Mouse (Mus musculus) ES-Bruce4 (cell line): Measurements from ENCODE around the gene Olfr518. TPM values are rescaled to one million over a fixed set of nuclear protein-coding genes. Genes with fewer than 3 reads are reported as not detected.
A peak's percentile ranks its signal among the peaks of the same experiment; 100 is the strongest.

Source experiments
- H3K27ac ChIP-seq: 2 replicates; pipeline ENCODE4 v1.5.1; 2012; ENCODE audit warnings: low read length, inconsistent platforms; ENCODE audit not compliant: insufficient read depth
- H3K27me3 ChIP-seq: 2 replicates; pipeline ENCODE4 v1.6.1; 2012; ENCODE audit warnings: mild to moderate bottlenecking, low read length, inconsistent platforms; ENCODE audit not compliant: control insufficient read depth, poor library complexity, insufficient read depth, severe bottlenecking
- H3K36me3 ChIP-seq: 2 replicates; pipeline ENCODE4 v1.6.1; 2012; ENCODE audit warnings: inconsistent platforms, mild to moderate bottlenecking, low read length, moderate library complexity; ENCODE audit not compliant: control insufficient read depth, poor library complexity, insufficient read depth, severe bottlenecking
- H3K4me1 ChIP-seq: one replicate; pipeline ENCODE4 v1.8.1; 2011; ENCODE audit warnings: low read length; ENCODE audit not compliant: control insufficient read depth, insufficient read depth
- H3K4me3 ChIP-seq: 2 replicates; pipeline ENCODE4 v1.5.1; 2011; ENCODE audit warnings: low read depth, mild to moderate bottlenecking, low read length
- H3K9ac ChIP-seq: 2 replicates; pipeline ENCODE4 v1.6.1; 2012; ENCODE audit warnings: low read depth, mild to moderate bottlenecking, inconsistent platforms; ENCODE audit not compliant: poor library complexity, severe bottlenecking
- H3K9me3 ChIP-seq: replicated peaks from 2 replicates; pipeline ENCODE4 v1.6.1; 2012; ENCODE audit warnings: mild to moderate bottlenecking, low read length, inconsistent platforms; ENCODE audit not compliant: control insufficient read depth, poor library complexity, insufficient read depth, severe bottlenecking
- CTCF ChIP-seq: IDR thresholded peaks from one replicate; pipeline ENCODE4 v1.8.1; 2011; ENCODE audit warnings: low read depth, low read length
- EP300 ChIP-seq: IDR thresholded peaks from 2 replicates; pipeline ENCODE4 v1.6.1; 2011; ENCODE audit warnings: low read depth, low read length; ENCODE audit not compliant: insufficient read depth
- POLR2A ChIP-seq: IDR thresholded peaks from one replicate; pipeline ENCODE4 v1.8.1; 2011; ENCODE audit warnings: low read length; ENCODE audit not compliant: insufficient read depth
- polyA plus RNA-seq: library from polyadenylated mRNA; stranded (reverse); fragments of >200 nt; gene quantifications from 2 replicates; pipeline ENCODE4 v1.2.4, GENCODE M21; 2011; ENCODE audit warnings: low read depth; ENCODE audit not compliant: missing spikeins, insufficient read depth, insufficient read length

Gene Olfr518
- not detected in 2 replicates for polyA plus RNA-seq

DNA sequence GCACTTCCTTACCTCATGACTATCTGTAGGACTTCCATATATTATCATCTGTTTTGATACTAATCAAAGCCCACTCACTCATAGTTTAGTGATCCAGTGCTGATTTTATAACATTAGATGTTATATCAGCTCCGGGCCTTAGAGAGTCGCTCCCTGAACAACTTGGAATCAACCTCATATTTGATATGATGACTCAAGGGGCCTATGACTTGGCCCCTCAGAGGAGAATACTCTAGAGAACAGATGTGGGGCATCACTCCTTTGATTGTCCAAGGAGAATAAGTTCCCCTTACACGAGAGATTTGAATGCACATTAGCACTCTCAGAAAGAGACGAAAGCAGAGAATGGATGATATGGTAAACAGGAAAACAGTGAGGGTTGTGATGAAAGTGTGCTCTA is at the start of gene Olfr518:
TSS of gene Olfr518 (minus strand) at position 101 of the 400 bp plus-strand sequence.
- Histone ChIP-seq H3K9me3 (no peaks in the 10 kb centered on the region), H3K4me3 (no peak within 1 kb of the TSS), H3K9ac (no peak within 1 kb of the TSS), H3K36me3 (no peaks in the 10 kb centered on the region), H3K27me3 (no peaks in the 10 kb centered on the region), H3K4me1 (no peaks in the 10 kb centered on the region), H3K27ac (no peak within 1 kb of the TSS)
- TF ChIP-seq CTCF = no peak
- no peak for TF ChIP-seq POLR2A
- no peak for TF ChIP-seq EP300

DNA sequence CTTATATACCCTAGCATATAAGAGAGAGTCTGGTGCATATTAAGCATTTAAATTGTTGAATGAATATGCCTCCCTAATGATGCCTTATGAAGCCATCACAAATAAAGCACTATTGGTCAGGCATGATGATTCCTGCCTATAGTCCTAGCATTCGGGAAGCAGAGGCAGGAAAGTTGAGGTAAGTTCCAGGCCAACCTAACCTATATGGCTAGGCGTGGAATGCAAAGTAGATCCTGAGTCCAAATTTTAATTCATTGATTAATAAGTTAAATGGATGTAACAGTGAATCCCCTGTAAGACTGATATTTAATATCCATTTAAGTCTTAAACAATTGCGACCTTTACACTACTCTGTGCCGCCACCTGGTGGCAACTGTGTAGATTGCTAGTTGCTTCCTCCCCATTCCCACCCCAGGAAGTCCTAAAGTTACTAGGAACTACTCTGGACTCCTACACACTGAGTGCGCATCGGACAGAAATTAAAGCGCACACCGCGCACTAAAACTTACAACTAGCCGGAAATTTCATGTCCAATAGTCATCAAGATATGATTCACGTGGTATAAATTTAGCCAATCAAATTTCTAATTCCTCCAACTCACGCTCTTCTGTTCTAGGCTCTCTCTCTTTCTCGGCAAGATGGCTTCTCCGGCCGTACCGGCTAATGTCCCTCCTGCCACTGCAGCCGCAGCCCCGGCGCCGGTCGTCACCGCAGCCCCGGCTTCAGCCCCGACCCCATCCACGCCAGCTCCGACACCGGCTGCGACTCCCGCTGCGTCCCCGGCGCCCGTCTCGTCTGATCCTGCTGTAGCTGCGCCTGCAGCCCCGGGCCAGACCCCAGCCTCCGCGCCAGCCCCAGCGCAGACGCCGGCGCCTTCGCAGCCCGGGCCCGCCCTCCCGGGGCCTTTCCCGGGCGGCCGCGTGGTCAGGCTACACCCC is 49.3 kb upstream of the Olfr518 start, which contains the start of gene Eif3f:
TSS of gene Eif3f (plus strand) at position 624 of the 938 bp plus-strand sequence.
- no peaks in the 10 kb centered on the region for H3K9me3 ChIP-seq
- H3K27ac ChIP-seq = no peak within 1 kb of the TSS
- no peaks in the 10 kb centered on the region for H3K27me3 ChIP-seq
- no peaks in the 10 kb centered on the region for H3K4me1 ChIP-seq
- H3K36me3 ChIP-seq = peaks cover 28% of the 10 kb centered on the region
- TF ChIP-seq CTCF = peak; percentile 61
- TF ChIP-seq POLR2A = peak; percentile 13
- TF ChIP-seq EP300 = no peak
- H3K4me3 ChIP-seq = peak within 1 kb of the TSS; percentile 97
- H3K9ac ChIP-seq = peak within 1 kb of the TSS; percentile 99

DNA sequence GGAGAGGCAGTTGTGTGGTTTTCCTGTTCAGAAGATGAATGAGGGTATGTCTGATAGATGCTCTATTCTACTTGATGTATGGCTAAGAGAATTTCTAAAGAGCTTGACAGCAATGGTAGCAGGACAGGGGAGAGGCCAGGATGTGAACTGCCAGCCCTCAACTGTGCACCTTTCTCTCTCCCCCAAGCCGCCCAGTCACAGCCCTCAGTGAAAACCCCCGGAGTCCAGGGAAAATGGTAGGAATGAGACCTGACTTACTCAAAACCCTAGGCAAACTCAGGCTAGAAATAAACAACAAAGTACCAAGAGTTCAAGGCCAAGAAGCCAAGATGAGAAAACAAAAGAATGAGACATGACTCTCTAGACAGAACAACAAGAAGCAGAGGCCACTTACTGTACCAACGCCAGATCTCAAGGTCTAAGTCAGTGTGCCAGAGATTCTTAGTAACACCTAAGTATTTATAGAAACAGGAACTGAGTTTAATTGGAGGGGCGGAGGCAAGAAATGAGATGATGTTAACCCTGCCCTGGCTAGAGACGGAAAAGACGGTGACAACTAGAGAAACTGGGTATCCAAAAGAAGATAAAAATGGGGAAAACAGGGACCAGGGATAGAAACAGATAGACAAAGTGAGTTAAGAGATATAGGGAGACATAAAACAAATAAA is 45.1 kb upstream of the Olfr518 start, which contains the start of gene Nlrp10:
TSS of gene Nlrp10 (minus strand) at position 453 of the 668 bp plus-strand sequence.
- TF ChIP-seq POLR2A (no peak), EP300 (no peak), CTCF (no peak)
- Histone ChIP-seq H3K4me3 (no peak within 1 kb of the TSS), H3K9me3 (no peaks in the 10 kb centered on the region), H3K27me3 (no peaks in the 10 kb centered on the region), H3K9ac (no peak within 1 kb of the TSS), H3K27ac (no peak within 1 kb of the TSS), H3K4me1 (no peaks in the 10 kb centered on the region), H3K36me3 (no peaks in the 10 kb centered on the region)

DNA sequence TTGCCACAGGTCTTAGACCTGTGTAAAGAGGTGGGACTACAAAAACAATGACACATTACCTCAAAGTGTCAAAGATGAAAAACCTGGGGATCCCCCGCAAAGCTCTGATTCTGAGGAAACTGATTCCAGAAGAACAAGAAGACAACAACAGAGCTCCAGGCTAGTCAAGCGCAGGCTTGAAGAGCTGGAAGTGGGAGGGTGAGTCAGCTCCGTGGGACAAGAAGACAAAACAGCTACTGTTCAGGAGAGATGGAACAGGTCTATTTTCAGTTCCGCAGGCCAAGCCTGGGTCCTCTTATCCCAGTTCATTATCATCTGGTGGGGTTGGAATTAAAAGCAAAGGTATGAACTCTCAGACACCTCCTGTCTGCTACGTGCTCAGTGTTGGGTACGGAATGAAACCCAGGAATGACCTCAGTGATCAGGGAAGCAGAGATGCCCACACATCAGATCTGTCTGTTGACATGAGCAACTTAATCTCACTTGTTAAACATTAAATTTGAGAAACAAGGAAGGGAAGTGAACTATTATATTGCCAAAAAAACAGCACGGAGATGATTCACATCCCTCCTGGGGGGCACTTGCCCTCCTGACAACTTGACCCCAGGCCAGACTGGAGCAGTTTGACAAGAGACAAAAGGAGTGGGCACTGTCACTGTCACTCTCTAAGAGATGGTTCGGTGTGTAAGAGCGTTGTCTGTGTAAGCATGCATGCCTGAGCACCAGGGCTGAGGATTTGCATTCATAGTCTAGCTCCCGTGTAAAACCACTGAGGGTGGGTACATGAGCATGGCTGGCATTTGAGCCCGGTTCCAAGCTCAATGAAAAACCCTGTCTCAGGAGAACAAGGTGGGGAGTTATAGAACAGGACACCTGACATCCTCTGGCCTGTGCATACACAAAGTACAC is 43.7 kb upstream of the Olfr518 start:
- Histone ChIP-seq H3K4me3 (no peak overlapping the region), H3K9ac (no peak overlapping the region), H3K27ac (no peak overlapping the region)

DNA sequence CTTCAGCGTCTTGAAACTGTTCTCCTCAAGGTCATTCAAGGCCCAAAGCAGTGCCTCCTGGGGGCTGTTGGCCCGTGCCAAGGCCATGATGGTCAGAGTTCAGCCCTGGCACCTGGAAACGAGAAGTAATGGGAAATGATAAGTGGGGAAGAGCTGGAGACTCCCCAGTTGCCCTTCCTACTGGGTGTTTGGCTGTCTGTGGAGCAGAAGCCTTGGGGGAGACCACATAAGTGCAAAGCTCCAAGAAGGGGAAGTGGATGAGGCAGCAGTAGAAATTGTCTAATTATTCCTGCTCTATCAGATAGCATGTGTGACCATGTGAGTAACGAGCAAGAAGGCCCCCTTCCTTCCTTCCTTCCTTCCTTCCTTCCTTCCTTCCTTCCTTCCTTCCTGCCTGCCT is 42.2 kb upstream of the Olfr518 start:
- Histone ChIP-seq H3K27me3 (no peaks in the 10 kb centered on the region), H3K36me3 (no peaks in the 10 kb centered on the region), H3K27ac (no peak overlapping the region), H3K9ac (no peak overlapping the region), H3K4me1 (no peaks in the 10 kb centered on the region), H3K4me3 (no peak overlapping the region), H3K9me3 (no peaks in the 10 kb centered on the region)
- TF ChIP-seq CTCF = no peak
- no peak for TF ChIP-seq EP300
- no peak for TF ChIP-seq POLR2A

More for the DNA sequence above, 43.7 kb upstream of the Olfr518 start:
- Histone ChIP-seq H3K27me3 (no peaks in the 10 kb centered on the region), H3K4me1 (no peaks in the 10 kb centered on the region), H3K9me3 (no peaks in the 10 kb centered on the region), H3K36me3 (no peaks in the 10 kb centered on the region)
- no peak for TF ChIP-seq POLR2A
- no peak for TF ChIP-seq EP300
